Mouse (Mus musculus) hindbrain, embryonic 11.5 days (tissue): ENCODE measurements around the gene Scgb3a1. TPM values are rescaled to one million over a fixed set of nuclear protein-coding genes. Genes with fewer than 3 reads are reported as not detected.

Experiments
- ATAC-seq: fragments of 200-750 bp; cut with Nextera tagmentation; 2 replicates; pipeline ENCODE4 v1.8.0; 2017; ENCODE audit warnings: mild to moderate bottlenecking, moderate TSS enrichment, moderate library complexity; ENCODE audit not compliant: low FRiP score
- DNase-seq: peaks from one replicate; pipeline ENCODE4 v3.0.0-alpha.2; 2015; ENCODE audit warnings: low spot score
- H3K27ac ChIP-seq: fragments of 300-500 bp; sonication (generic); 2 replicates; pipeline ENCODE4 v1.5.1; 2014; ENCODE audit warnings: mild to moderate bottlenecking, low read depth, low read length
- H3K27me3 ChIP-seq: fragments of 300-500 bp; sonication (generic); 2 replicates; pipeline ENCODE4 v1.6.1; 2014; ENCODE audit warnings: mild to moderate bottlenecking, low read length, moderate library complexity, mixed read lengths; ENCODE audit not compliant: control insufficient read depth, insufficient read depth
- H3K36me3 ChIP-seq: fragments of 300-500 bp; sonication (generic); 2 replicates; pipeline ENCODE4 v1.6.1; 2014; ENCODE audit warnings: mild to moderate bottlenecking, low read length, moderate library complexity, mixed read lengths; ENCODE audit not compliant: control insufficient read depth, insufficient read depth
- H3K4me1 ChIP-seq: fragments of 300-500 bp; sonication (generic); replicated peaks from 2 replicates; pipeline ENCODE4 v1.6.1; 2014; ENCODE audit warnings: low read length, mixed read lengths; ENCODE audit not compliant: control insufficient read depth, insufficient read depth
- H3K4me2 ChIP-seq: fragments of 300-500 bp; sonication (generic); replicated peaks from 2 replicates; pipeline ENCODE4 v1.6.1; 2014; ENCODE audit warnings: mild to moderate bottlenecking, low read depth, low read length
- H3K4me3 ChIP-seq: fragments of 300-500 bp; sonication (generic); 2 replicates; pipeline ENCODE4 v1.5.1; 2014; ENCODE audit warnings: low read depth, low read length
- H3K9ac ChIP-seq: fragments of 300-500 bp; sonication (generic); 2 replicates; pipeline ENCODE4 v1.6.1; 2014; ENCODE audit warnings: low read depth, low read length
- H3K9me3 ChIP-seq: fragments of 300-500 bp; sonication (generic); 2 replicates; pipeline ENCODE4 v1.6.1; 2016; ENCODE audit warnings: low read length; ENCODE audit not compliant: control insufficient read depth
- WGBS: fragments of 180-500 bp; shearing (Covaris S2); extraction: QIAGEN DNeasy Blood & Tissue Kit; methylation state at CpG from one replicate; pipeline ENCODE4 v1.1.7; 2014; 5-methylcytosine and 5-hydroxymethylcytosine counted together
- polyA plus RNA-seq: library from polyadenylated mRNA; unstranded; fragments of >200 nt; fragmentation: Nextera tagmentation; extraction: Ambion mirVana; gene quantifications from 2 replicates; pipeline ENCODE4 v1.2.1, GENCODE M21; 2014

The Scgb3a1 gene
- polyA plus RNA-seq, 1 experiment from 2014 or later: not detected

GRCm38 (mm10) chr11:49653079-49653408, 10.4 kb upstream of the Scgb3a1 start:
- no peak overlapping the region for H3K9ac ChIP-seq
- no peak overlapping the region for H3K4me2 ChIP-seq
- no peaks in the 10 kb centered on the region for H3K36me3 ChIP-seq
- H3K4me3 ChIP-seq: no peak overlapping the region
- peak; percentile 35 for DNase-seq
- 44% methylated on average over 11 of the region's 11 CpGs for WGBS
- no peaks in the 10 kb centered on the region for H3K27me3 ChIP-seq
- H3K9me3 ChIP-seq: no peaks in the 10 kb centered on the region
- H3K27ac ChIP-seq: no peak overlapping the region
- no peaks in the 10 kb centered on the region for H3K4me1 ChIP-seq
- peak; percentile 31; the same call in 1 of the 2 replicates for ATAC-seq

DNA sequence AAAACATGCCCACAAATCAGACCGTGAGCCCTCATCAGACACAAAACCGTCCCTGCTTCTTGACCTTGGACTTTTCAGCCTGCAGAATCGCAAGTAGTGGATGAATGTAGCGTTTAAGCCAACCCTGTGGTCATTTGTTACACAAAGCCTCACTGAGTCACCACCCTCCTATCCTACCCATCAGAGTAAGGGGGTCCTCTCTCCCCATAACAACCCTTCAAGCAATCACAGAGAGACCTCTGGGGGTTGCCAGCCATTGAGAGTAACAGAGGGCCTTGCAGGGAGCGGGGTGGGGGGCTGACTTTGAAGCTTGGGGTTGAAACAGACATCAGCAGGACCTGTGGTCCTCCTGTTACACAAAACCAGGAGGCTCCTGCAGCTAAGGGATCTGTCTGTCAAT, 8.8 kb upstream of the Scgb3a1 start:
- no peaks in the 10 kb centered on the region for H3K27me3 ChIP-seq
- WGBS: 94% methylated on average over 5 of the region's 5 CpGs
- H3K4me1 ChIP-seq: no peaks in the 10 kb centered on the region
- H3K27ac ChIP-seq: no peak overlapping the region
- no peak overlapping the region for H3K4me2 ChIP-seq
- no peak overlapping the region for H3K9ac ChIP-seq
- H3K9me3 ChIP-seq: no peaks in the 10 kb centered on the region
- DNase-seq (no peak), ATAC-seq (no peak)
- H3K36me3 ChIP-seq: no peaks in the 10 kb centered on the region
- no peak overlapping the region for H3K4me3 ChIP-seq

DNA sequence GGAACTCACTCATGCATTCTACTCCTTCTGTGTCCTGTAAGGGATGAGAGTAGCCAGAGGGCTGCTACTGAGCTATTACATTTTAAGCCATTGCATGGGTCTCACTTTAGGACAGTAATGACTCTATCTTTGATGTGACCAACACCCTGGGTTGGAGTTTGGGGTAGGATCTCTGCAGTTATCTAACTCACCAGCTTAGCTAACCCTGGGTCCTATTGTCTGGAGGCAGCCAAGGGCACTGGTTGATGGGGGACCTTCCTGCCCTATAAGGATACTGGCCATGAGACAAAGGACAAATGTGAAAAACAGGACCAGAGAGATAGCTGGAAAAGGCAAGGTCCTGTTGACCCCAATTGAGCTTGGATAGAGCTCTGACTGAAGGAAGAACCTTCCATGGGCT, 7.9 kb upstream of the Scgb3a1 start:
- no peak for ATAC-seq
- no peak overlapping the region for H3K9ac ChIP-seq
- no peaks in the 10 kb centered on the region for H3K9me3 ChIP-seq
- DNase-seq: no peak
- no peaks in the 10 kb centered on the region for H3K36me3 ChIP-seq
- H3K27me3 ChIP-seq: no peaks in the 10 kb centered on the region
- H3K27ac ChIP-seq: no peak overlapping the region
- no peaks in the 10 kb centered on the region for H3K4me1 ChIP-seq
- no peak overlapping the region for H3K4me2 ChIP-seq
- H3K4me3 ChIP-seq: no peak overlapping the region

DNA sequence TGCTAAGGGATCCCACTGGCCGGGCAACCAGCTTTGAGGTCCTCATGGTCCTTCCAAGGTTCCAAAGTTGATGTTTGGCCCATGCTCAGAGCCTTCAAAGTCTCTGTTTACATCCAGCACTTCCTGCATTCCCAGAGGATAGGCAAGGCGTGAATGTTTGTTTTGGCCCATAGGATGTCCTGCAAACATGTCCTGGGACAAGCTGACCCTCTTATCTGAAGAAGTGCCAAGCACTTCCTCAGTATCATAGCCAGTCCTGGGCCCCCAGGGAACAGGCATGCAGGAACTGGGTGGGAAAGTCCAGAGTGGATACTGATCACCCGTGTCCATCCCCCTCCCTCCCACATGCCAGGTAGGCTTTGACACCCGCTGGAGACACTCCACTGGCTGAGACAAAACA, 5.3 kb upstream of the Scgb3a1 start:
- no peak for ATAC-seq
- no peak overlapping the region for H3K27ac ChIP-seq
- H3K4me2 ChIP-seq: no peak overlapping the region
- no peak for DNase-seq
- H3K27me3 ChIP-seq: no peaks in the 10 kb centered on the region
- 78% methylated on average over 4 of the region's 4 CpGs for WGBS
- H3K9me3 ChIP-seq: no peaks in the 10 kb centered on the region
- no peaks in the 10 kb centered on the region for H3K36me3 ChIP-seq
- H3K9ac ChIP-seq: no peak overlapping the region
- no peaks in the 10 kb centered on the region for H3K4me1 ChIP-seq
- no peak overlapping the region for H3K4me3 ChIP-seq

GRCm38 (mm10) chr11:49658791-49659469, 4.5 kb upstream of the Scgb3a1 start:
- no peak for ATAC-seq
- H3K36me3 ChIP-seq: no peaks in the 10 kb centered on the region
- H3K27me3 ChIP-seq: no peaks in the 10 kb centered on the region
- no peak overlapping the region for H3K9ac ChIP-seq
- 59% methylated on average over 10 of the region's 10 CpGs for WGBS
- H3K4me1 ChIP-seq: no peaks in the 10 kb centered on the region
- no peaks in the 10 kb centered on the region for H3K9me3 ChIP-seq
- no peak overlapping the region for H3K4me2 ChIP-seq
- no peak overlapping the region for H3K27ac ChIP-seq
- DNase-seq: no peak
- no peak overlapping the region for H3K4me3 ChIP-seq

GRCm38 (mm10) chr11:49659470-49659799, 4.0 kb upstream of the Scgb3a1 start:
- 67% methylated on average over 7 of the region's 7 CpGs for WGBS
- Histone ChIP-seq H3K4me3 (no peak overlapping the region), H3K36me3 (no peaks in the 10 kb centered on the region), H3K4me2 (no peak overlapping the region), H3K27me3 (no peaks in the 10 kb centered on the region), H3K27ac (no peak overlapping the region), H3K9me3 (no peaks in the 10 kb centered on the region), H3K4me1 (no peaks in the 10 kb centered on the region), H3K9ac (no peak overlapping the region)
- DNase-seq (no peak), ATAC-seq (no peak)

- no peak overlapping the region for H3K4me3 ChIP-seq
- WGBS: 60% methylated on average over 15 of the region's 15 CpGs
These were observed 1.1 kb upstream of the Scgb3a1 start for GRCm38 (mm10) chr11:49662292-49662780.

GRCm38 (mm10) chr11:49664262-49665140, 1.1 kb downstream of the Scgb3a1 start:
- Histone ChIP-seq H3K27ac (no peak overlapping the region), H3K4me2 (no peak overlapping the region), H3K9me3 (no peaks in the 10 kb centered on the region), H3K4me1 (no peaks in the 10 kb centered on the region), H3K4me3 (no peak overlapping the region), H3K27me3 (no peaks in the 10 kb centered on the region), H3K36me3 (no peaks in the 10 kb centered on the region), H3K9ac (no peak overlapping the region)
- DNase-seq: no peak
- 83% methylated on average over 12 of the region's 12 CpGs for WGBS
- peak; percentile 13; the same call in 1 of the 2 replicates for ATAC-seq

More at GRCm38 (mm10) chr11:49662292-49662780, 1.1 kb upstream of the Scgb3a1 start:
- Histone ChIP-seq H3K27me3 (no peaks in the 10 kb centered on the region), H3K36me3 (no peaks in the 10 kb centered on the region), H3K9me3 (no peaks in the 10 kb centered on the region), H3K4me2 (no peak overlapping the region), H3K9ac (no peak overlapping the region), H3K4me1 (no peaks in the 10 kb centered on the region), H3K27ac (no peak overlapping the region)
- no peak for ATAC-seq
- no peak for DNase-seq

DNA sequence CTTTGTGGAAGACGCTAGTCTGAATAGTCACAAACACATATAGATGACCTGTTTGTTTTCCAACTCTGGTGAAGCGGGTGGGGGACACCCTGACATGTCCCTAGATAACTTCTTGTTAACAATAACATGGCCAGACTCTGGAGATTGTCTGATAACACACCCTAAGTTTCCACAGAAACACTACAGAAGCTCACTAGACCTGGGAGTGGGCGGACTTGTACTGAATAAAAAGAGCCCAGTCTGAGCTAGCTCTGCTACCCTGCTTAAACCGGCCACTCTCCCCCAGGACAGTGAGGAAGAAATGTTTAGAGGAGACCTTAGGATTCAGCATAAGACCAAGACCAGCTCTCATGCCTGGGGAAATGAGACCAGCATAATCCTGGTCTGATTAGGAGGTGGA, 2.1 kb downstream of the Scgb3a1 start:
- Histone ChIP-seq H3K4me1 (no peaks in the 10 kb centered on the region), H3K9ac (no peak overlapping the region), H3K27ac (no peak overlapping the region), H3K36me3 (no peaks in the 10 kb centered on the region), H3K9me3 (no peaks in the 10 kb centered on the region), H3K4me3 (no peak overlapping the region), H3K27me3 (no peaks in the 10 kb centered on the region), H3K4me2 (no peak overlapping the region)
- DNase-seq (no peak), ATAC-seq (no peak)
- 86% methylated on average over 4 of the region's 4 CpGs for WGBS
